Mouse (Mus musculus): ENCODE results near the gene Hsp90aa1. TPM values are rescaled to one million over a fixed set of nuclear protein-coding genes. Genes with fewer than 3 reads are reported as not detected.
"Not testable (repeated sequence)": the region's sequence is repeated elsewhere in the genome, so short reads cannot be mapped to it uniquely, and the experiment has no call there.

Hsp90aa1 gene
- polyA plus RNA-seq, 1 experiment from 2014 or later = 1,208 TPM

- no peaks in the 10 kb centered on the region for H3K9me3 ChIP-seq (replicated peaks; ENCODE audit: control insufficient read depth, low read length)
- DNase-seq (ENCODE audit: low spot score) (peak; percentile 91), ATAC-seq (peak; percentile 76)
- H3K36me3 ChIP-seq (ENCODE audit: control insufficient read depth, insufficient read depth, low read length) = no peaks in the 10 kb centered on the region
- 37% methylated on average over 8 of the region's 8 CpGs for WGBS
- H3K4me2 ChIP-seq (ENCODE audit: low read length) = no peak overlapping the region
- no peak overlapping the region for H3K27ac ChIP-seq (ENCODE audit: low read depth, low read length)
- no peaks in the 10 kb centered on the region for H3K4me1 ChIP-seq (ENCODE audit: control insufficient read depth, insufficient read depth, low read length)
- H3K9ac ChIP-seq (ENCODE audit: low read length) = no peak overlapping the region
- no peaks in the 10 kb centered on the region for H3K27me3 ChIP-seq (replicated peaks; ENCODE audit: control insufficient read depth, insufficient read depth, low read length)
- H3K4me3 ChIP-seq (ENCODE audit: low read depth, low read length) = no peak overlapping the region
Observed at GRCm38 (mm10) chr12:110703008-110703471, 512 bp upstream of the Hsp90aa1 start.

DNA sequence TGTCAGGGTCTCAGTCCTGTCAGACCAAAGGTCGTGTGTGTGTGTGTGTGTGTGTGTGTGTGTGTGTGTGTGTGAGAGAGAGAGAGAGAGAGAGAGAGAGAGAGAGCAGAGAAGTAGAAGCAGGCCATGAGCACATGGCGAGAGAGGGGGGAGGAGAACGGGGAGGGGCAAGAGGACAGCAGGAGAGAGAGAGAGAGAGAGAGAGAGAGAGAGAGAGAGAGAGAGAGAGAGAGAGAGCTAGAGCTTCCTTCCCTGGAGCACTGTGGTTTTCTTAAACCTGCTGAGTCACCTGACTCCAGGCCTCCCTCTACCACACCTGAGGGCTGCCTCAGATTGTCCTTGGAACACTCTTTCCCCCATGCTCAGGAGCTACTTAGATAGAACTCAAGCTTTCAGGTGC is 1.2 kb downstream of the Hsp90aa1 start:
- not testable (repeated sequence) for H3K4me3 ChIP-seq (ENCODE audit: low read depth, low read length); H3K4me1 ChIP-seq (ENCODE audit: control insufficient read depth, insufficient read depth, low read length); H3K27me3 ChIP-seq (replicated peaks; ENCODE audit: control insufficient read depth, insufficient read depth, low read length); H3K36me3 ChIP-seq (ENCODE audit: control insufficient read depth, insufficient read depth, low read length); H3K9ac ChIP-seq (ENCODE audit: low read length); ATAC-seq; DNase-seq (ENCODE audit: low spot score); H3K4me2 ChIP-seq (ENCODE audit: low read length); H3K9me3 ChIP-seq (replicated peaks; ENCODE audit: control insufficient read depth, low read length); H3K27ac ChIP-seq (ENCODE audit: low read depth, low read length)
- 17% methylated on average over 1 of the region's 3 CpGs for WGBS

GRCm38 (mm10) chr12:110700730-110701129 is 1.8 kb downstream of the Hsp90aa1 start:
- ATAC-seq = no peak
- Histone ChIP-seq H3K27me3 (replicated peaks; ENCODE audit: control insufficient read depth, insufficient read depth, low read length) (no peaks in the 10 kb centered on the region), H3K36me3 (ENCODE audit: control insufficient read depth, insufficient read depth, low read length) (no peaks in the 10 kb centered on the region), H3K4me2 (ENCODE audit: low read length) (no peak overlapping the region), H3K4me1 (ENCODE audit: control insufficient read depth, insufficient read depth, low read length) (0 out of 2 replicates have a peak, but pooled peaks cover 3% of the 10 kb centered on the region), H3K27ac (ENCODE audit: low read depth, low read length) (no peak overlapping the region), H3K9ac (ENCODE audit: low read length) (no peak overlapping the region), H3K4me3 (ENCODE audit: low read depth, low read length) (no peak overlapping the region), H3K9me3 (replicated peaks; ENCODE audit: control insufficient read depth, low read length) (no peaks in the 10 kb centered on the region)
- no peak for DNase-seq (ENCODE audit: low spot score)
- WGBS = 57% methylated on average over 2 of the region's 2 CpGs

GRCm38 (mm10) chr12:110699171-110699547 is 3.4 kb downstream of the Hsp90aa1 start:
- Histone ChIP-seq H3K27ac (ENCODE audit: low read depth, low read length) (no peak overlapping the region), H3K4me3 (ENCODE audit: low read depth, low read length) (no peak overlapping the region), H3K9ac (ENCODE audit: low read length) (no peak overlapping the region), H3K36me3 (ENCODE audit: control insufficient read depth, insufficient read depth, low read length) (peaks cover 7% of the 10 kb centered on the region), H3K9me3 (replicated peaks; ENCODE audit: control insufficient read depth, low read length) (no peaks in the 10 kb centered on the region), H3K4me1 (ENCODE audit: control insufficient read depth, insufficient read depth, low read length) (peaks cover 11% of the 10 kb centered on the region), H3K4me2 (ENCODE audit: low read length) (no peak overlapping the region), H3K27me3 (replicated peaks; ENCODE audit: control insufficient read depth, insufficient read depth, low read length) (no peaks in the 10 kb centered on the region)
- 59% methylated on average over 2 of the region's 2 CpGs for WGBS
- ATAC-seq (no peak), DNase-seq (ENCODE audit: low spot score) (no peak)

GRCm38 (mm10) chr12:110698523-110699170 is 3.9 kb downstream of the Hsp90aa1 start:
- H3K9me3 ChIP-seq (replicated peaks; ENCODE audit: control insufficient read depth, low read length) = no peaks in the 10 kb centered on the region
- WGBS = 51% methylated on average over 15 of the region's 15 CpGs
- H3K27me3 ChIP-seq (replicated peaks; ENCODE audit: control insufficient read depth, insufficient read depth, low read length) = no peaks in the 10 kb centered on the region
- no peak overlapping the region for H3K9ac ChIP-seq (ENCODE audit: low read length)
- H3K4me2 ChIP-seq (ENCODE audit: low read length) = no peak overlapping the region
- peaks cover 11% of the 10 kb centered on the region for H3K4me1 ChIP-seq (ENCODE audit: control insufficient read depth, insufficient read depth, low read length)
- H3K4me3 ChIP-seq (ENCODE audit: low read depth, low read length) = no peak overlapping the region
- no peak overlapping the region for H3K27ac ChIP-seq (ENCODE audit: low read depth, low read length)
- no peak for ATAC-seq
- H3K36me3 ChIP-seq (ENCODE audit: control insufficient read depth, insufficient read depth, low read length) = peaks cover 12% of the 10 kb centered on the region
- DNase-seq (ENCODE audit: low spot score) = no peak

GRCm38 (mm10) chr12:110698080-110698479 is 4.4 kb downstream of the Hsp90aa1 start:
- Histone ChIP-seq H3K9me3 (replicated peaks; ENCODE audit: control insufficient read depth, low read length) (no peaks in the 10 kb centered on the region), H3K9ac (ENCODE audit: low read length) (no peak overlapping the region), H3K4me2 (ENCODE audit: low read length) (no peak overlapping the region), H3K4me3 (ENCODE audit: low read depth, low read length) (no peak overlapping the region), H3K4me1 (ENCODE audit: control insufficient read depth, insufficient read depth, low read length) (peaks cover 11% of the 10 kb centered on the region), H3K27ac (ENCODE audit: low read depth, low read length) (no peak overlapping the region), H3K36me3 (ENCODE audit: control insufficient read depth, insufficient read depth, low read length) (peaks cover 17% of the 10 kb centered on the region), H3K27me3 (replicated peaks; ENCODE audit: control insufficient read depth, insufficient read depth, low read length) (no peaks in the 10 kb centered on the region)
- DNase-seq (ENCODE audit: low spot score) (no peak), ATAC-seq (no peak)
- WGBS = 89% methylated on average over 1 of the region's 1 CpGs

- no peak overlapping the region for H3K4me3 ChIP-seq (ENCODE audit: low read depth, low read length)
- DNase-seq (ENCODE audit: low spot score) (no peak), ATAC-seq (no peak)
- 66% methylated on average over 5 of the region's 5 CpGs for WGBS
- H3K27me3 ChIP-seq (replicated peaks; ENCODE audit: control insufficient read depth, insufficient read depth, low read length) = no peaks in the 10 kb centered on the region
- peaks cover 23% of the 10 kb centered on the region for H3K36me3 ChIP-seq (ENCODE audit: control insufficient read depth, insufficient read depth, low read length)
- H3K9me3 ChIP-seq (replicated peaks; ENCODE audit: control insufficient read depth, low read length) = no peaks in the 10 kb centered on the region
- H3K9ac ChIP-seq (ENCODE audit: low read length) = no peak overlapping the region
- no peak overlapping the region for H3K4me2 ChIP-seq (ENCODE audit: low read length)
- H3K4me1 ChIP-seq (ENCODE audit: control insufficient read depth, insufficient read depth, low read length) = peaks cover 11% of the 10 kb centered on the region
- no peak overlapping the region for H3K27ac ChIP-seq (ENCODE audit: low read depth, low read length)
Observed at GRCm38 (mm10) chr12:110697457-110697856, 5.1 kb downstream of the Hsp90aa1 start.

- Histone ChIP-seq H3K27ac (ENCODE audit: low read depth, low read length) (peak overlapping the region; percentile 81; the same call in 1 of the 2 replicates), H3K9ac (ENCODE audit: low read length) (peak overlapping the region; percentile 80), H3K4me3 (ENCODE audit: low read depth, low read length) (peak overlapping the region; percentile 97), H3K9me3 (replicated peaks; ENCODE audit: control insufficient read depth, low read length) (no peaks in the 10 kb centered on the region), H3K27me3 (replicated peaks; ENCODE audit: control insufficient read depth, insufficient read depth, low read length) (no peaks in the 10 kb centered on the region), H3K36me3 (ENCODE audit: control insufficient read depth, insufficient read depth, low read length) (peaks cover 26% of the 10 kb centered on the region), H3K4me2 (ENCODE audit: low read length) (peak overlapping the region; percentile 80), H3K4me1 (ENCODE audit: control insufficient read depth, insufficient read depth, low read length) (peaks cover 11% of the 10 kb centered on the region)
- ATAC-seq = no peak; the same call in 1 of the 2 replicates
- WGBS = 46% methylated on average over 9 of the region's 9 CpGs
- no peak for DNase-seq (ENCODE audit: low spot score)
Observed at GRCm38 (mm10) chr12:110696975-110697400, 5.5 kb downstream of the Hsp90aa1 start.

DNA sequence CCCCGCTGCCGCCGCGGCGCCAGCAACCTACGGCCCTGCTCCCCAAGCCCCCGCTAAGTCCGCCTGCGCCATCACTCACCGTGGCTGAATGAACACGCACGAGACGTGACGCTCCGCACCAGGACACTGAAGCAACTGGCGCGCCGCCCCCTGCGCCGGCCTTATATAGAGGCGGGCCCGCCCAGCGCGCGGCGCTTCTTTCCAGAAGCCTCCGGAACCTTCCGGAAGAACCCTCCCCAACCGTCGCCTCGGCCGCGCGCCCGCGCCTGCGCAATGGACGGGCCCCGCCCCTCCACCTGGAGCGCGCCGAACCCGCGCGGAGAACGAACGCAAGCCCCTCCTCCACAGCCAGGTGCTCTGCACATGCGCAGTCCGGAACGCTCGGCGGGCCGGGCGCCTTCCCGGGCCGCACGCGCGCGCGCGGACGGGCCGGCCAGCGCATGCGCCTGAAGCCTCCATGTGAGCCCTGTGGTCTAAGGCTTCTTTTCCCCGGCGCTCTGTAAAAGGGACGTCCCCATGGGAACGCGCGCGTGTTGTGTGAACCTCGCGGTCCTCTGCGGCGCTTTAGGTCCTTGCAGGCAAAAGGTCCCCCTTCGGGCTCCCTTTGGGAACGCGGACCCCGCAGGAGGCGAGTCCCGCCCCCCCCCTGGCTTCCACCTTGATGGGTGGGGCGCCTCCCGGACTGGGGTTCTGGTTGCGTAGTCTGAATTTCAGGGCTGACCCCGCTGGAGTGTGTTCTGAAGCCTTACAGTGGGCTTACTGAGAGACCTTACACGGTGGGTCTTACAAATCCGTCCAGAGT is 6.2 kb downstream of the Hsp90aa1 start:
- H3K4me2 ChIP-seq (ENCODE audit: low read length) = peak overlapping the region; percentile 80
- peaks cover 11% of the 10 kb centered on the region for H3K4me1 ChIP-seq (ENCODE audit: control insufficient read depth, insufficient read depth, low read length)
- H3K36me3 ChIP-seq (ENCODE audit: control insufficient read depth, insufficient read depth, low read length) = peaks cover 32% of the 10 kb centered on the region
- no peaks in the 10 kb centered on the region for H3K27me3 ChIP-seq (replicated peaks; ENCODE audit: control insufficient read depth, insufficient read depth, low read length)
- WGBS = under 1% methylated on average over 84 of the region's 89 CpGs
- peak overlapping the region; percentile 96 for H3K27ac ChIP-seq (ENCODE audit: low read depth, low read length)
- H3K9ac ChIP-seq (ENCODE audit: low read length) = peak overlapping the region; percentile 99
- DNase-seq (ENCODE audit: low spot score) = peak; percentile 97
- peak overlapping the region; percentile 97 for H3K4me3 ChIP-seq (ENCODE audit: low read depth, low read length)
- peak; percentile 97 for ATAC-seq
- H3K9me3 ChIP-seq (replicated peaks; ENCODE audit: control insufficient read depth, low read length) = no peaks in the 10 kb centered on the region

Data from forebrain, embryonic 14.5 days (tissue).